Mouse (Mus musculus) testis, adult 2 months (tissue): Measurements from ENCODE around the gene Ktn1.

ENCODE experiments used
- CTCF ChIP-seq: fragments of 200-500 bp; IDR thresholded peaks from 2 replicates; pipeline ENCODE4 v1.5.1; 2012; ENCODE audit warnings: low read depth, mild to moderate bottlenecking, inconsistent platforms, low read length, moderate library complexity; ENCODE audit not compliant: control insufficient read depth, insufficient read depth, insufficient replicate concordance
- POLR2A ChIP-seq: fragments of 200-500 bp; IDR thresholded peaks from 2 replicates; pipeline ENCODE4 v1.6.1; 2012; ENCODE audit warnings: low read depth, mild to moderate bottlenecking, inconsistent platforms, low read length, moderate library complexity; ENCODE audit not compliant: control insufficient read depth

- TF ChIP-seq POLR2A: no peak
- no peak for TF ChIP-seq CTCF
These were observed 2.0 kb upstream of the Ktn1 start for GRCm38 (mm10) chr14:47646246-47646645.
